Mouse (Mus musculus) frontal cortex, postnatal 25 days (tissue): ENCODE data around the gene Tmem213.
A peak's percentile ranks its signal among the peaks of the same experiment; 100 is the strongest.

Source experiments
- DNase-seq, 2 experiments: peaks; one replicate each; pipeline ENCODE4 v3.0.0; 2022; ENCODE audit warnings: low spot score in 2 of 2

The Tmem213 gene

GRCm38 (mm10) chr6:38152305-38152704, 43.2 kb downstream of the Tmem213 start:
- DNase-seq: no peak

- DNase-seq: no peak
Measured at GRCm38 (mm10) chr6:38156204-38156603, 47.1 kb downstream of the Tmem213 start.

- no peak for DNase-seq
Measured at GRCm38 (mm10) chr6:38157925-38158324, 48.9 kb downstream of the Tmem213 start.

- DNase-seq: no peak
Measured at GRCm38 (mm10) chr6:38159576-38159975, 50.5 kb downstream of the Tmem213 start.

- DNase-seq: peak; percentile 75 to 85
Measured at GRCm38 (mm10) chr6:38160102-38160501, 51.0 kb downstream of the Tmem213 start.

GRCm38 (mm10) chr6:38160556-38160955, 51.5 kb downstream of the Tmem213 start:
- DNase-seq: no peak

GRCm38 (mm10) chr6:38162825-38163504, 53.9 kb downstream of the Tmem213 start:
- DNase-seq: no peak

GRCm38 (mm10) chr6:38164705-38165104, 55.6 kb downstream of the Tmem213 start:
- DNase-seq: no peak

- no peak for DNase-seq
Measured at GRCm38 (mm10) chr6:38165385-38165784, 56.3 kb downstream of the Tmem213 start.
